Mouse (Mus musculus) cerebellum, adult 2 months (tissue): Measurements from ENCODE around the gene Psmc5.

ENCODE experiments used
- CTCF ChIP-seq: fragments of 200-500 bp; IDR thresholded peaks from 2 replicates; pipeline ENCODE4 v1.5.1; 2011; ENCODE audit warnings: low read depth, mild to moderate bottlenecking, control low read depth, low read length, moderate library complexity, borderline replicate concordance; ENCODE audit not compliant: insufficient read depth
- POLR2A ChIP-seq: fragments of 200-500 bp; IDR thresholded peaks from 2 replicates; pipeline ENCODE4 v1.6.1; 2011; ENCODE audit warnings: low read length, control low read depth, borderline replicate concordance; ENCODE audit not compliant: insufficient read depth

DNA sequence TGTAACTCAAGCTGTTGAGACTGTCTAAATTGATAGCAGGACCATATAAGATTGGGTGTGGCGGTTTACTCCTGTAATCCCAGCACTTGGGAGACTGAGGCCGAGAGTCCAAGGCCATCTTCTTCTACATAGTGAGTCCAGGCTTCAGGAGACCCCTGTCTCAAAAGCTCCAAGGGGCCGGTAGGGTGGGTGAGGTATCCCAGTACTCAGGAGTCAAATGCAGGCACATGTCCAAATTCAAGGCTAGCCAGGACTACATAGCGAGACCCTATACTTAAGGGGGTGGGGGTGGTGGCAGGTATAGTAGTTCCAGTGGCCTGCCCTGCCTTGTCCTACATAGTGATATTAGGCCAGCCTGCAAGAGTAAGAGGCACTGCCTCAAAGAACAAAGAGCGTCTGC is 41.1 kb upstream of the Psmc5 start:
- no peak for TF ChIP-seq CTCF
- TF ChIP-seq POLR2A = no peak
